Mouse (Mus musculus) cerebellum, postnatal 25 days (tissue): ENCODE data around the gene Lypla2.

Experiments
- DNase-seq, 2 experiments: peaks; one replicate each; pipeline ENCODE4 v3.0.0; 2021; ENCODE audit warnings: mixed read lengths in 2 of 2

Lypla2 gene

DNA sequence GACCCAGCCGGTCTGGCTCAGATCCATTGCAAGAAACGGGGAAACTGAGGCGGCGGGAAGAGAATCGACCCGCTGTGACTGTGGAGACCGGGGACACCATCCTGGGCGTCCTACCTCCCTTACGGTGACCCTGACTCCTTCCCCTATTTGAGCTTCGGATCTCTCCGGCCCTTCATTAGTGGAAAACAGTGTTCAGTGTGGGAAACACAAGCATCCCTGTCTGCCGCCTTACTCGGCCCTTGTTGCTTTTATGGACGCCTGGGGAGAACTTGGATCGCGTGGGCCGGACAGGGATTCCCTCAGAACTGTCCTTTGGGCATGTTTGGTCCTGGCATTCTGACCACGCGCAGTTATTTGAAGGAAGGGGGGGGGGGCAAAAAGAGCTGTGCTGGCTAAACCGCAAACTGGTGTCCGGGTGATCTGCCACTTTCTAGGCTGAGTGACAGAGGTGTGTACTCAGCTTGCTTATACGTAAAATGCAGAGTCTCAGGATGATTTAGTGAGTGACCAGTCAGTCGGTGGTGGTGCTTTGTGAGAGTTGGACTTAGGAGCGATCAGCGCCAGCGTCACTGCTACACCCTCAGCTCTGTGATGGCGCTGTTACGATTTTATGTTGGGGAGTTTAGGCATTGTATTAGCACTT, 25.6 kb downstream of the Lypla2 start:
- DNase-seq: peak in 1 of 2 experiments; percentile 63

DNA sequence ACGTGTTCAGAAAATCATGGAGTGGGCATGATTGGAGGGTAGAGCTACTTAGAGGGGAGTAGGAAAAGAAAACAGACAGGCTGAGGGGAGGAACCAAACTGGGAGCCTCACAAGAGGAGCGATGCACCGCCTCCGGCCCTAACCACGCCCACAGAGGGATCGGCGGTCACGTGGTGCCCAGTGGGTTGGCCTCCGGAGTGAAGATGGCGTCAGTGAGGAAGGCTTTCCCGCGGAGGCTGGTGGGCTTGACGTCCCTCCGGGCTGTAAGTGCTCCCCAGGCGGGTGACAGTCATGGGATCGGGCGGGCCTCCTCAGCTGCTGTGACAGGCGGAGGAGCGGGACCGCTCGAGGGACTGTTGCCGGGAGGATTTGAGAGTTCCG, 26.2 kb downstream of the Lypla2 start, which contains the start of gene Hmgcl:
Hmgcl (plus strand) TSS at position 171 of the 381 bp plus-strand sequence.
- DNase-seq: peak; percentile 93 to 97

DNA sequence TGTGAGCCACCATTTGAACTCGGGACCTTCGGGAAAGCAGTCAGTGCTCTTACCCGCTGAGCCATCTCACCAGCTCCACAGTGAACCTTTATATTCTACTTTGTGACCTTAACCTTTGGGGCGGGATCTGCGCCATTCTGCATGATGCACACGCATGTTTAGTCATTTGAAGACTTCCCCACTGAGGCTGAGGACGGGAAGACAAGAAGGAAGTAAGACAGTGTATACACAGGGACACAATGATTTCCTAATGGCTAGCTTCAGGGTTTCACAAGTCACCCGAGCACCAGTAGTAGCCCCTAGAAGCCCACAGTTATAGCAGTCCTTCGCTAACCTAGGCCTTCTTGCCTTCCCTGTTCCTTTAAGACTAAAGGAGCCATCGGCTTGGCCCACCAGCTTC, 26.7 kb downstream of the Lypla2 start:
- no peak for DNase-seq

DNA sequence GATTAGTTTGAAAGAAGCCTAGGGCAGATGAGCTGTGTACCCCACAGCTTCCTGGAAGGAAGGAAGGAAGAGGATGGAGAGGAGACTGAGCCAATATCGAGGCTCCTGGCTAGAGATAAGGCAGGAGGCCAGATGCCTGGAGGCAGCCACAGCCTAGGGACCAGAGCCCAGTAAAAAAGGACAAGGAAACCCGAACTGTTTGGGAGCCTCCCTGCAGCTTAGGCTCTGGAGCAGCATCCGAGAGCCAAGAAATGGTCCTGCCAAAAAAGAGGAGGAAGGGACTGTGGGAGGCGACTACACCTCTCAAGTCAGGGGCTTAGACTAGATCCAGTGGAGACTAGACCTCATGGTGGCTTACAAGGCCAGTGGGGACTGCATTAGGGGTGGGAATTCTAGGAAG, 29.0 kb downstream of the Lypla2 start:
- DNase-seq: peak; percentile 43 to 44

DNA sequence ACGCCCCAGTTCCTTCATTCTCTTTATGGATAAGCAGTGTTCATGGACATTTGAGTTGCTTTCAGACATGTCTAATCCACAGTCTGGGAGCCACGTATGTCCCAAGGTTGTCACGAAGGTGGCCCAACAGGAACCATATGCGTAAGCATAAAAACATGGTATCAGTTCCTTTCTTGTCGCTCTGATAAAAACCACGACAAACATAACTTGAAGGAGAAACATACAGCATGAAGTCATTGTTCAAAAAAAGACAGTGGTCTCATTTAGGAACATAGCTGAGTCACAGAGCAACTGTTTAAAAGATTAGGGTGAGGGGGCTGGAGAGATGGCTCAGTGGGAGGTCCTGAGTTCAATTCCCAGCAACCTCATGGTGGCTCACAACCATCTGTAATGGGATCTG, 30.2 kb downstream of the Lypla2 start:
- DNase-seq: no peak

DNA sequence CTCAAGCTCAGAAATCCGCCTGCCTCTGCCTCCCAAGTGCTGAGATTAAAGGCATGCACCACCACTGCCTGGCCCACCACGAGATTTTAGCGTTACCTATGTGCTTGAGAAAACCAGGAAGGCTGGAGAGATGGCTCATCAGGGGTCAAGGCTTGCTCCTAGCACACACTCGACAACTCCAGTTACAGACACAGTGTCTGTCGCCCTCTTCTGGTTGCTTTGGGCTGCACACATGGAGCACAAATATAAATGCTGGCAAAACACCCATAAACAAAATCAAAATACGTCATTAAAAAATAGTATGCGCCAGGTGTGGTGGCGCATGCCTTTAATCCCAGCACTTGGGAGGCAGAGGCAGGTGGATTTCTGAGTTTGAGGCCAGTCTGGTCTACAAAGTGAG, 31.4 kb downstream of the Lypla2 start:
- peak in 1 of 2 experiments; percentile 36 for DNase-seq

DNA sequence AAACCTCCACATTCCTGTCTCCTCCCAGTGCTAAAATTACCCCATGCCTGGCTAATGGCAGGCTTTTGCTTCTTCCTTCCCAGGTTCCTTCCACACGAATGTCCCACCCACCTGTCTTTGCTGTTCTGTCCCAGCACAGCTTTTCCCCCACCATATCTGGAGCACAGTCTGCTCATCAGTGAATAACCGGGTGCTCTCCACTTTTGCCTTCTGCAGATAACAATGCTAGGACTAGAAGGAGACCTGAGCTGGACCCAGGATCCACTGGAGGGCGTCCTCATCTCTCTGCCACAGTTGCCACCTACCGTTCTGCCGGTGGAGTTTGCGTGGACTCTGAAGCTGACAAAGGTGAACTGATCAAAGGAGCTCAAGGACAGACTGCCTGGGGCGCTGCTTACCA, 33.6 kb downstream of the Lypla2 start:
- no peak for DNase-seq

DNA sequence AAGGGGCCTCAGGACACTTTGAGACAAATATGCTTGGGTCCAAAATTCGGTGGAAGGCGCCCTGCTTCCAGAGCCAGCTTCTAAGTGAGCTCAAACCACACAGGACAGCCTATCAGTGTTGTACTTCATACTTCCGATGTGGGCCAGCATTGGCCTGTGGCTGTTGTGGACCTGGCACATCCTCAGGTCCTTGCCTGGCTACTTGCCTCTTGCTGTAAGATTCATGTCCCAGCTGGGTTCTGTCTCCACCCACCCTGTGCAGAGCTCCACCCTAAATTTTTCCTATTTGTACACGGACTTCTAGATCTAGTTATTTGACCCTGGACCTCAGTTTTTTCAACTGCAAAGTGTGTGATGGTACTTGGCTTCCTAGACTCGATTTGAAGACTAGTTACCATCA, 36.9 kb downstream of the Lypla2 start:
- no peak for DNase-seq

DNA sequence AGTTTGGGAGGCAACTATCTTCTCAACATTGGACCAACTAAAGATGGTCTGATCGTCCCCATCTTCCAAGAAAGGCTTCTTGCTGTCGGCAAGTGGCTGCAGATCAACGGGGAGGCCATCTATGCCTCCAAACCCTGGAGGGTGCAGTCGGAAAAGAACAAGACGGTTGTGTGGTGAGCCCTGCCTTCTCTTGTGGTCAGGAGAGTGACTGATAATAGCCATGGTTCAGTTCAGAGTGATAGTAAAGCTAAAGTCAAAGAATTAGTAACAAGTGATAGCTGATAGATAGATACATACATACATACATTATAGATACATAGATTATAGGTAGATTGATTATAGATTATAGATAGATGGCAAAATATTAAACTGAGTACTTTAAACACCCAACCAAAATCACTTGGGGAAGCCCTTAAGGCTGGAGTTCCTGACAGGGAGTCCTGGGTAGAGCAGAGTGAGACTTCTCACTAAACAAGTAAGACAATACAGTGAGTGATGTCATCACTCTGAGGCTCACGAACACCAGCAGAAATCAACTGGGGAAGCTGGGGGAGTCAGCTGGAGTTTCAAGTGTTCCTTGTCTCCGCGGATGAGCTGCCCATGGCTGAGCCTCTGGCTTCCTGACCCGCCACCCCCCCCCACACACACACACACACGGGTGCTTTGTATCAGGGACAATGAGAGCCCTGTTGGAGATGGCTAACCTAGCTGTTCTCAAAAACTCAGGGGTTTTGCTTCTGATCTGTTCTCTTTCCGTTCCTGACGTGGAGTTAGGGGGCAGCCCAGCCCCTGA, 37.5 kb downstream of the Lypla2 start:
- DNase-seq: no peak

DNA sequence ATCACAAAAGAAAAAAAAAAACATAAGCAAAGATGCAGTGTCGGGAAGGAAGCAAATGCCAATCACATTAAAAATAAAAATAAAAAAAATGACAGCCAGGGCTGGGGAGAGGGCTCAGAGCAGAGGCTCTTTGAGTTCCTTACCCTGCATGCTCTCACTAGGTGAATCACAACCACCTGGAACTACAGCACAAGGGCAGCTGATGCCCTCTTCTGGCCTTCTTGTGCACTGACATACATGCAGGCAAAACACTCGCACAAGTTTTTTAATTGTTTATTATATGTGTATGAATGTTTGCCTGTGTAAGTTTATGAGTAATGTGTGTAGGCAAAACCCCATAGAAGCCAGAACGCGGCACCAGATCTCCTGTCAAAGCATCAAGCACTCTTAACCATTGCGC, 40.6 kb downstream of the Lypla2 start:
- DNase-seq: peak in 1 of 2 experiments; percentile 44

DNA sequence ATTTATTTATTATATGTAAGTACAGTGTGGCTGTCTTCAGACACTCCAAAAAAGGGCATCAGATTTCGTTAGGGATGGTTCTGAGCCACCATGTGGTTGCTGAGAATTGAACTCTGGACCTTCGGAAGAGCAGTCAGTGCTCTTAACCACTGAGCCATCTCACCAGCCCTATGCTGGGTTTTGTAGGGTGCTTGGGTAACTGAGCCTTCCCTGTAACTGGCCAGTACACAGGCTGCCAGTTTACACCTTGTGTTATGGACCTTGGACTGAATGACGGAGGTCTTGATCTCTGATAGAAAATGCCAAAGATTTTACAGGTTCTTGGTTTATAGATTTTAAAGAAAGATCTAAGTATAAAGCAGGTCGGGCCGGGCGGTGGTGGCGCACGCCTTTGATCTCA, 42.2 kb downstream of the Lypla2 start:
- no peak for DNase-seq

DNA sequence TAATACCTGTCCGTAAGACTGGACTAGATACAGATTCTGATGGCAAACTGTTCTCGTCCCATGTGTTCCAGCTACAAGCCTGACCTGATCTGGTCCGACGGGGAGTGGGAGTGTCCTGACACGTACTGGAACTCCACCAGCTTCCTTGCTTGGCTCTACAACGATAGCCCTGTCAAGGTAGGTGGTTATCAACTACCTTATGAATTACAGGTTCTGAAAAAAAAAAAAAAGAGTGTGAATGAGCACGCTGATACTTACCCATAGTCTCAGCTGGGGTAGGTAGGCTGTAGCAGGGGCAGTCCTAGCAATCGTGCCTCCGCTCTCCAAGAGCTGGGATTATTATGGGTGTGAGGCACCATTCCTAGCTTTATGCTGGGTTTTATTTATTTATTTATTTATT, 42.6 kb downstream of the Lypla2 start:
- DNase-seq: no peak

DNA sequence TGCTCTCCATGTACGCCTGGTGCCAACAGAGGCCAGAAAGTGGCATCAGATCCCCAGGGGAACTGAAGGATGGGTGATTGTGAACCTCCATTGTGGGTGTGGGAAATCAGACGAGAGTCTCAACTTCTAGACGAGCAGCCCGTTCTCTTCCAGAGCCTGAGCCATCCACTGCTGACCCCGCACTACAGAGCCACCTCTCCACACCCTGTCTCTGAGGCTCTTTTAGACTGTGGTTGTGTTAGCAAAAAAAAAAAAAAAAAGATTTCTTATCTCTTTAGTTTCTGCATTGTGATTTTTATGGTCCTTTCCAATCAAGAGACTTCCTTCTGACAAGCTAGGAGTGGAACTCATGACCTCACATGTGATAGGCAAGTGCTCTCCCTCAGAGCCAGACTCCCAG, 43.0 kb downstream of the Lypla2 start:
- no peak for DNase-seq

DNA sequence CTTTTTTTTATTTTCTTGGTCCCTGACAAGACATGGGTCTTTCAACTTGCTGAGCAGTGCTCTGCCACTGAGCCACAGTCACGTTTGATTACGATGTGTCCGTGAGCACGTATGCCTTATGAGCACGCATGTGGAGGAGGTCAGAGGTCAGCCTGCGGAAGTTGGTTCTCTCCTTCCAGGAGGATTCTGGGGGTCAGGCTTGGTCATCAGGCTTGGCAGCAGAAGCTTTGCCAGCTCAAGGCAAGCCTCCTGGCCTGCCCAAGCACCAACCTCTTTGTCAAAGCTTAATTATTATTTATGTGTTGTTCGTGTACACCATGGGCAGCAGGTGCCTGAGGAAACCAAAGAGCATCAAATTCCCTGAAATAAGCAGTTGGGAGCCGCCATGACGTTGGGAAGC, 44.0 kb downstream of the Lypla2 start:
- DNase-seq: no peak

DNA sequence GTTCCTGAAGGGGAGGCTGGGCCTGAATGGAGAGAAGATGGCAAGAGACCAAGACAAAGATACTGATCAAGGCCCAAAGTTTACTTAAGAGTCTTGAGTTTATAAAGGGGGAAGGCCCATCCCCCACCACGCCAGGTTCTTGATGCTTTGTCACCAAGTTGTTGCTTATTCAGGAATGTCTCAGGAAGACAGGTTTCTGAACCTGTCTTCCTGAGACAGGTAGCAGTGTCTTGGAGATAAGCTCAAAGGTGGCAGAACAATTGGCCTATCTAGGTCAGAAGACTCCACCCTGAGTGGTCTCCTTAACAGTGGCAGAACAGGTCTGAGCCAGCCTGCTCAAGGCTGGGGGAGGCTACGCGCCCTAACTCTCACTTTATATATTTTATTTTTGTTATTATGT, 45.6 kb downstream of the Lypla2 start:
- no peak for DNase-seq

DNA sequence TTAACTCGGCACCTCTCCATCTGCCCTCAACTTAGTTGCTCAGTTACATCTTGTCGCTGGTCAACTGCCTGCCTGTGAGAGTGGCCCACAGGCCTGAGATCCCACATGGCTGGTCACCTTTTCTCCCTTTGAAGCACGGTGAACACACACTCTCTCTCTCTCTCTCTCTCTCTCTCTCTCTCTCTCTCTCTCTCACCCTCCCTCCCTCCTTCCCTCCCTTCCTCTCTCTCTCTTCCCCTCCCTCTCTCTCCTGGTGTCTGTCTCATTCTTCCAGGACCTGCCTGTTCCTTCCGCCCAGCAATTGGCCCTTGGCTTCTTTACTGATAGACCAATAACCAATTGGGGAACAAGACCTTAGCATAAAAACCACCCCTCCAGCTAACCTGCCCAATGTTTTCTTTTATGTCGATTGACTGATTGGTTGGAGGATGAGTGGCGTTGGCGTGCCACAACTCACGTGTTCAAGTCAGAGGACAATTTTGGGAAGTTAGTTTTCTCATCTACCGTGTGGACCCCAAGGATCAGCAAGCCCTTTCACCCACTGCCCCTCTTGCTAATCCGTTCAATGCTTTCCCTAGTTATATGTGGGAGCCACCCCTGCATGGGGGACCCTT, 46.1 kb downstream of the Lypla2 start:
- no peak for DNase-seq

DNA sequence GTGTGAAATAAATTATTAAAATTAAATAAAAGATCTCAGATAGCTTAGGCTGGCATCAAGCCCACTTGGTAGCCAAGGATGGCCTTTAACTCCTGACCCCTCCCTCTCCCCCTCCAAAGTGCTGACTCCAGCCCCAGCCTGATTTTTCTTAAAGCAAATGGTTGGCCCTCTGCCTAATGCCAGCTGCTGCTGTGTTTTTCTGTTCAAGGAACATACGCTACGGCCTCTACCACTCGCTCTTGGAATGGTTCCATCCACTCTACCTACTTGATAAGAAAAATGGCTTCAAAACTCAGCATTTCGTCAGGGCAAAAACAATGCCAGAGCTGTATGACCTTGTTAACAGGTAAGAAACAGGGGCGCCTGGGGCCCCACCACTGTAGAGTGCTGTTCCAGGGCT, 47.1 kb downstream of the Lypla2 start:
- no peak for DNase-seq

DNA sequence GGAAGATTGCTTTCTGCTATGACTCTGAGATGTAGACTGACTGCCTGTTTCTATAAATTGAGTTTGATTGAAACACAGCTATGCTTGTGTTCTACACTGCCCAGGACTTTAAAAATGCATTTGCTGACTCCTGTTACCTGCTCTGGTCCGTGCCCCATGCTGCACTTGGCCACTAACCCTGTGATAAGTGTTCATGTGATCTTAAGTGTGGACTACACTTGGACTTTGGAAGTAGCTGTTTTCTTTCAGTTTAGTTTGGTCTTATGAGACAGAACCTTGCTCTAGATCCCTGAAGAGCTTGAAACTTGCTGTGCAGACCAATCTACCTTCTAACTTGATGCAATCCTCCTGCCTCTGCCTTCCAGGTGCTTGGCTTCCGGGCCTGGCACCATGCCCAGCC, 48.0 kb downstream of the Lypla2 start:
- no peak for DNase-seq

DNA sequence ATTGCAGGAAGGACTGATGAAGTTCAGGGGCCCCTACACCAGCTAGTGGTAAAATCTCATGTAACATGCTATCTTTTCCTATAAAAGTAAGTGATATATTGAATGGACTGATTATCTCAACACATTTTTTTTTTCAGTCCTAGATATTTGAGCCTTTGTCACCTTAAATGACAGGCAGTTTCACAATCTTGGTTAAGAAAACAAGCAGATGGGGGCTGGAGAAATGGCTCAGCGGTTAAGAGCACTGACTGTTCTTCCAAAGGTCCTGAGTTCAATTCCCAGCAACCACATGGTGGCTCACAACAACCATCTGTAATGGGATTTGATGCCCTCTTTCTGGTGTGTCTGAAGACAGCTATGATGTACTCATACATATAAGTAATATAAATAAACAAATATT, 50.2 kb downstream of the Lypla2 start:
- no peak for DNase-seq

DNA sequence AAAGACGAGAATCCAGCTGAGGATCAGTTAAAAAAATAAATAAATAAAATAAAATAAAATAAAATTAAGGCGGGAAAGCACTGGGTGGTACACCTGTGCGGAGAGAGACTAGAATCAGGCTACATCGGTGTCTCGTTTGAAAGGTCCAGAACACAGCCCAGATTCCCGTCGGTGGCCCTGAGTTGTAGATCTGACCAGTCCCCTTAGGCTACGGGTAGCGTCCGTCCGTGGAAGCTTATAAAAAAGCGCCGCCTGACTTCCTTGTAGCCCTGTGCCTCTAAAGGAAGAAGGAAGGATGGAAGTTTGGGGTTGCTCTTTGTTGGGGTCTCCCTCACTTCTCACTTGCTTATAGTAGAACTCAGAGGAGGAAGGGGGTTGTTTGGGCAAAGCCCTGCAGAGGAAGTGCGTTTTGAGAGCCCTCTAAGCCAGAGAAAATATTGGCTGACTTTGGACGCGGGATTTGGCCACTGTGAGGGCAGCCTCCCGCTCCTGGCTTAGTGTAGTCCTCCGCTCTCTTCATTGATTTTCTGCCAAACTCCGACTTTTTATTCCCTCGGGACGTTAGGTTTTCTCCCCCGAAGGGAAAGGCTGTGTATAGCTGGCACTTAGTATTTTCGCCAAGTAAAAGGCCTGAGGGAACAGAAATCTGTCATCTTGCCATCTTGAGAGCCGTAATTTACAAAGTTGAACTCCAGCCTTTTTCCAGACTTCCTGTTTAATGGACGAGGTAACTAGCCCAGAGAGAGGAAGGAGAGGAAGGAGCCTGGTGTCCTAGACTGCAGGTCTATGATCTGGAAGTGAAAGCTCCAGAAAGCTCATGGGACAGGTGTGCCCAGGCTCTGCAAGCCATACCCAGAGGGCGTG, 50.9 kb downstream of the Lypla2 start:
- DNase-seq: peak; percentile 23 to 26

DNA sequence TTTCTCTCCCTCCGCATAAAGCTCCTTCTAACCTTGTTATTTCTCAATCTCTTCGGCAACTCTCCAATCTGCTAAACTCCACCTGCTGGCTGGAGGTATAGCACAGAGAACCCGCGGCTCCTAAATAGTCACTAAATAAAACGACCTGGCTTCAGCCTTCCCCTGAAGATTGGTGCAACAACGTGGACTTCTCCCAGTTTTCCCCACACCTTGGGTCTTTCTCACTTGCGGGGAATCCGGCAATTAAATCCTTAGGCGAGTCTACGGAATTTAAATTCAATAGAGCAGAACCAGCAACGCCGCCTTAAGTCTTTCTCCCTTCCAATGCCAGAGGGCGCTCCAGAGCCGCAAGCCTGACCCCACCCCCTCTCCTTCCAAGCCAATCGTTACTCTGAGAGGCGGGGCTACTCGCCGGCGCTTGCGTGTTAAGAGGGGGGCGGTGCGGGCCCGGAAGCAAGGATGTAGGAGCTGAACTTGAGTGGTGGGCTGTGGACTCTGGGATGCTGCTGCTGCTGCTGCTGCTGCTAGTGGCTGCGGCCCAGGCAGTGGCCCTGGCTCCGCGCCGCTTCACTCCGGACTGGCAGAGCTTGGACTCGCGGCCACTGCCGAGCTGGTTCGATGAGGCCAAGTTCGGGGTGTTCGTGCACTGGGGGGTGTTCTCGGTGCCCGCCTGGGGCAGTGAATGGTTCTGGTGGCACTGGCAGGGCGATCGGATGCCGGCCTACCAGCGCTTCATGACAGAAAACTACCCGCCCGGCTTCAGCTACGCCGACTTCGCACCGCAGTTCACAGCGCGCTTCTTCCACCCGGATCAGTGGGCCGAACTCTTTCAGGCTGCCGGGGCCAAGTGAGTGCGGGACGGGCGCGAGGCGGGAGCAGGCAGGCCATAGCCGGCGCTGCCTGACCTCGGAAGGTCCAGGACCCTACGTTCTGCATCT, 51.9 kb downstream of the Lypla2 start, which contains the start of gene Fuca1:
Fuca1 (plus strand) TSS at position 432 of the 938 bp plus-strand sequence.
- DNase-seq: peak; percentile 96 to 97

DNA sequence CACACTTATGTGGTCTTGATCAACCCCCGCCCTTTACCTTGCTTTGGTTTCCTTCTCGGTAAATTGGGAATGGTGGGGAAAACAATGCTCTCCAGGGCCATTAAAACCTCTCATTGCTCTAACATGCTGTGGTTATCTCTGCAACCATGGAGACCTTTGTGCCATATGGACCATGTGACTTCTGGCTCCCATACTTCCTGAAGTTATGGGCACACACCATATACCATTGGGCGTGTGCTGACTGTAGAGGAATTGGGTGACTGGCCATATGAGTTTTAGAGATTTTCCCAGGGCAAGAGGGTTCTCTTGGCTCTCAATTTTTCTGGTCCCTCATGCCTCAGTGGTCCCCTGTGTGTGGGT, 53.2 kb downstream of the Lypla2 start:
- no peak for DNase-seq
